Mouse (Mus musculus): ENCODE data around the gene Atp13a3. TPM values are rescaled to one million over a fixed set of nuclear protein-coding genes. Genes with fewer than 3 reads are reported as not detected.

Gene Atp13a3
- polyA plus RNA-seq, 2 experiments, result 8.7 to 14.8 TPM

- no peak for ATAC-seq (ENCODE audit: insufficient read depth)
- no peak overlapping the region for H3K27ac ChIP-seq
Observed at GRCm38 (mm10) chr16:30447642-30448041, 41.9 kb upstream of the Atp13a3 start.

GRCm38 (mm10) chr16:30443411-30443810, 37.6 kb upstream of the Atp13a3 start:
- no peak for ATAC-seq (ENCODE audit: insufficient read depth)
- no peak overlapping the region for H3K4me2 ChIP-seq (ENCODE audit: low read depth)
- WGBS (ENCODE audit: insufficient replicate concordance), result 61% methylated on average over 8 of the region's 8 CpGs
- H3K27me3 ChIP-seq (ENCODE audit: control insufficient read depth, insufficient read depth, low read length), result no peaks in the 10 kb centered on the region
- H3K9ac ChIP-seq (replicated peaks), result no peak overlapping the region
- H3K4me3 ChIP-seq (ENCODE audit: insufficient read depth in 1 of 2, low read depth in 2 of 2, low read length in 2 of 2), result no peak overlapping the region
- no peak for DNase-seq (ENCODE audit: low read depth in 3 of 3, low spot score in 3 of 3)
- no peaks in the 10 kb centered on the region for H3K9me3 ChIP-seq (ENCODE audit: control insufficient read depth, low read length)
- TF ChIP-seq CTCF (IDR thresholded peaks at IDR 0.05; ENCODE audit: low read depth) (no peak), EP300 (IDR thresholded peaks at IDR 0.05; ENCODE audit: low read depth) (no peak)
- H3K4me1 ChIP-seq (replicated peaks; ENCODE audit: control insufficient read depth in 2 of 2, insufficient read depth in 2 of 2, low read length in 1 of 2), result peaks cover 11 to 16% of the 10 kb centered on the region in 2 experiments
- H3K27ac ChIP-seq, result no peak overlapping the region
- H3K36me3 ChIP-seq (replicated peaks; ENCODE audit: control insufficient read depth, insufficient read depth, low read depth), result no peaks in the 10 kb centered on the region

More at GRCm38 (mm10) chr16:30447642-30448041, 41.9 kb upstream of the Atp13a3 start:
- Histone ChIP-seq H3K27me3 (ENCODE audit: control insufficient read depth, insufficient read depth, low read length) (no peaks in the 10 kb centered on the region), H3K36me3 (replicated peaks; ENCODE audit: control insufficient read depth, insufficient read depth, low read depth) (no peaks in the 10 kb centered on the region), H3K9me3 (ENCODE audit: control insufficient read depth, low read length) (no peaks in the 10 kb centered on the region), H3K4me2 (ENCODE audit: low read depth) (peak overlapping the region; percentile 22; the same call in 1 of the 2 replicates), H3K4me3 (ENCODE audit: insufficient read depth in 1 of 2, low read depth in 2 of 2, low read length in 2 of 2) (no peak overlapping the region), H3K4me1 (replicated peaks; ENCODE audit: control insufficient read depth in 2 of 2, insufficient read depth in 2 of 2, low read length in 1 of 2) (peaks cover 15 to 22% of the 10 kb centered on the region in 2 experiments), H3K9ac (replicated peaks) (no peak overlapping the region)
- TF ChIP-seq EP300 (IDR thresholded peaks at IDR 0.05; ENCODE audit: low read depth) (no peak), CTCF (IDR thresholded peaks at IDR 0.05; ENCODE audit: low read depth) (no peak)
- DNase-seq (ENCODE audit: low read depth in 3 of 3, low spot score in 3 of 3), result no peak
- WGBS (ENCODE audit: insufficient replicate concordance), result 40% methylated on average over 4 of the region's 4 CpGs

- no peak for TF ChIP-seq CTCF (IDR thresholded peaks at IDR 0.05; ENCODE audit: low read depth)
- TF ChIP-seq EP300 (IDR thresholded peaks at IDR 0.05; ENCODE audit: low read depth), result no peak
- Histone ChIP-seq H3K27ac (no peak overlapping the region), H3K27me3 (ENCODE audit: control insufficient read depth, insufficient read depth, low read length) (no peaks in the 10 kb centered on the region), H3K9ac (replicated peaks) (no peak overlapping the region), H3K9me3 (ENCODE audit: control insufficient read depth, low read length) (no peaks in the 10 kb centered on the region), H3K4me1 (replicated peaks; ENCODE audit: control insufficient read depth in 2 of 2, insufficient read depth in 2 of 2, low read length in 1 of 2) (peaks cover 3 to 7% of the 10 kb centered on the region in 2 experiments), H3K4me3 (ENCODE audit: insufficient read depth in 1 of 2, low read depth in 2 of 2, low read length in 2 of 2) (no peak overlapping the region), H3K4me2 (ENCODE audit: low read depth) (no peak overlapping the region), H3K36me3 (replicated peaks; ENCODE audit: control insufficient read depth, insufficient read depth, low read depth) (no peaks in the 10 kb centered on the region)
- DNase-seq (ENCODE audit: low read depth in 3 of 3, low spot score in 3 of 3), result no peak
- ATAC-seq (ENCODE audit: insufficient read depth), result no peak
- 79% methylated on average over 2 of the region's 2 CpGs for WGBS (ENCODE audit: insufficient replicate concordance)
Observed at GRCm38 (mm10) chr16:30442451-30442850, 36.7 kb upstream of the Atp13a3 start.

- Histone ChIP-seq H3K9me3 (ENCODE audit: control insufficient read depth, low read length) (no peaks in the 10 kb centered on the region), H3K4me1 (replicated peaks; ENCODE audit: control insufficient read depth in 2 of 2, insufficient read depth in 2 of 2, low read length in 1 of 2) (peaks cover 0 to 3% of the 10 kb centered on the region in 2 experiments; a peak in 1 of 4 replicates), H3K27ac (no peak overlapping the region), H3K36me3 (replicated peaks; ENCODE audit: control insufficient read depth, insufficient read depth, low read depth) (no peaks in the 10 kb centered on the region), H3K4me2 (ENCODE audit: low read depth) (no peak overlapping the region), H3K9ac (replicated peaks) (no peak overlapping the region), H3K4me3 (ENCODE audit: insufficient read depth in 1 of 2, low read depth in 2 of 2, low read length in 2 of 2) (no peak overlapping the region), H3K27me3 (ENCODE audit: control insufficient read depth, insufficient read depth, low read length) (no peaks in the 10 kb centered on the region)
- DNase-seq (ENCODE audit: low read depth in 3 of 3, low spot score in 3 of 3), result no peak
- 69% methylated on average over 4 of the region's 4 CpGs for WGBS (ENCODE audit: insufficient replicate concordance)
- ATAC-seq (ENCODE audit: insufficient read depth), result no peak
- TF ChIP-seq EP300 (IDR thresholded peaks at IDR 0.05; ENCODE audit: low read depth) (no peak), CTCF (IDR thresholded peaks at IDR 0.05; ENCODE audit: low read depth) (no peak)
Observed at GRCm38 (mm10) chr16:30441409-30441808, 35.6 kb upstream of the Atp13a3 start.

- ATAC-seq (ENCODE audit: insufficient read depth) (no peak), DNase-seq (ENCODE audit: low read depth in 3 of 3, low spot score in 3 of 3) (no peak)
- no peak overlapping the region for H3K4me3 ChIP-seq (ENCODE audit: insufficient read depth in 1 of 2, low read depth in 2 of 2, low read length in 2 of 2)
- H3K9ac ChIP-seq (replicated peaks), result no peak overlapping the region
- H3K27ac ChIP-seq, result no peak overlapping the region
- no peaks in the 10 kb centered on the region for H3K27me3 ChIP-seq (ENCODE audit: control insufficient read depth, insufficient read depth, low read length)
- 75% methylated on average over 5 of the region's 5 CpGs for WGBS (ENCODE audit: insufficient replicate concordance)
- no peak overlapping the region for H3K4me2 ChIP-seq (ENCODE audit: low read depth)
- no peaks in the 10 kb centered on the region; a peak in 1 of 4 replicates for H3K4me1 ChIP-seq (replicated peaks; ENCODE audit: control insufficient read depth in 2 of 2, insufficient read depth in 2 of 2, low read length in 1 of 2)
- TF ChIP-seq EP300 (IDR thresholded peaks at IDR 0.05; ENCODE audit: low read depth) (no peak), CTCF (IDR thresholded peaks at IDR 0.05; ENCODE audit: low read depth) (no peak)
- no peaks in the 10 kb centered on the region for H3K9me3 ChIP-seq (ENCODE audit: control insufficient read depth, low read length)
- no peaks in the 10 kb centered on the region for H3K36me3 ChIP-seq (replicated peaks; ENCODE audit: control insufficient read depth, insufficient read depth, low read depth)
Observed at GRCm38 (mm10) chr16:30439841-30440240, 34.1 kb upstream of the Atp13a3 start.

Data from liver, embryonic 14.5 days (tissue).